Mouse (Mus musculus) adrenal gland, adult 2 months (tissue): ENCODE measurements at regions not wholly inside any gene's neighbourhood (a gene's known extent, or its start where the extent isn't known, plus 50 kb on each side); places are given as distances from the start of the nearest gene placed in this dataset.

Source experiments
- DNase-seq: peaks from one replicate; pipeline ENCODE4 v3.0.0; 2021

GRCm38 (mm10) chr11:56165759-56166158 lies 124.9 kb upstream of the Nmur2 start:
- no peak for DNase-seq

DNA sequence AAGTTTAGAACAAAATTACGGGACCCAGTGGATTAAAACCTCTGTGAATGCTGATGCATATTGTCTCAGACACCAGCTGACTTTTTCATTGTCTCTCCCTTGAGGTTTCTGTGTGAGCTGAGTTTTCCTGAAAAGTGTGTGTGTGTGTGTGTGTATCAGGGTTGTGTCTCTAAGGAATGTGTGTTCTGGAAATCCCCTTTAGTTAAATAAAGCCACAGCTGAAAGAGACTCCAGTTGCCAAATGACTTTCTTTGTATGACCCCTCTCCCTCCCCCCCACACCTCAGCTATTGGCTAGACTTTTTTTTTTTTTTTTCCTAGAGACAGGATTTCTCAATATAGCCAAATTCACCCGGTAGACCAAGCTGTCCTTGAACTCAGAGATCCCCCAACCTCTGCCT lies 119.5 kb upstream of the Nmur2 start:
- no peak for DNase-seq

DNA sequence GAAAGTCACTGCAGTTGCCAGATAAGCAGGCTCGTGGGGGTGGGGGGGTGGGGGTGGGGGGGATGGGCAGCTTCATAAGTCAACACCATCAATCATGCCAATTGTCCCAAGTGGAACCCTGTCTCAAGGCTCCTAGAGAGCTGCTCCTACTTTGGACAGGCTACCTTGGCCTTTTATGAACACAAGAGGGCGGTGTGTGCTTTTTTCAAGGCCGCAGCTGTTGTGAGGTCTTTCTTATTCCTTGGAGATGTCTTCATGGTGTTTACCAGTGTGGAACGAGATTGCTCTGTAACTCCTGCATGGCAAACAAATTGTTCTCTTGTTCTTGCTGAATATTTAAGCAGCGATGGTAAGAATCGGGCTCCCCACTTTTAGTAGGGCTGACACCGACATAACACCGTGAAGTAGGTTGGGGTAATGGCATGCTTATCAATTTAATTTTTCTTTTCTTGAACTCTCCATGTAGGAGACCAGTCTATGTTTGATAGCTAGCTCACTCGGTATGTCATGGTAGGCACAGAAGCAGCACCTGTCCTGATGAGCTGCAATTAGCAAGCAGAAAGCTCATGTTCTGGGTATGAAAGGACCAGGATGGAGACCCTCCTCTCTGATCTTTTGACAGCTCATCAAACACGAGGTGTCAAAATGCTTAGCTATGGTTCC lies 118.7 kb upstream of the Nmur2 start:
- DNase-seq = peak; percentile 19

DNA sequence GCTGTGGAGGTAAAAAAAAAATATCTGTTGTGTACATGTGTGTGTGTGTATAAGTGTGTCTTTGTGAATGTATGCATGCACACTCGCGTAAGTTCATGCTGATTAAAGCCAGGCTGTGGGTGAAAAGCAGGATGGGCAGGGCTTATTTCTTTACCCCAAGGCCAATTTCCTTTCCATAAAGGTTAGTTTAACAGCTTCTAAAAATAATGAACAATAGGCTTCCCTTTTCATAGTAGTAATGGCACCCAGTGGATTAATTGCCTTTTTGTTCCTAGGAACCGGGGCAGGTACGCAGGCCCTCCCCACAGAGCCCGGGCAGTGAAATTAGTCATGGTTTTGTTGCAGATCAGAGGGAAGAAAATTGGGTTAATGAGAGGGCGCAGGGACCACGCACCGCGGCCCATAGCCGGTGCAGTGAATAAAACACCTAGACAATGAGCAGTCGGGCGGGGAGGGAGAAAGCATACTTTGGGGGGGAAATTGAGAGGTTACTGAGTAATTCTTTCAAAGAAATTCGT lies 110.1 kb upstream of the Nmur2 start:
- no peak for DNase-seq

- no peak for DNase-seq
Measured at GRCm38 (mm10) chr11:56149752-56150151, 108.9 kb upstream of the Nmur2 start.

GRCm38 (mm10) chr11:56148956-56149355 lies 108.1 kb upstream of the Nmur2 start:
- DNase-seq = no peak

DNA sequence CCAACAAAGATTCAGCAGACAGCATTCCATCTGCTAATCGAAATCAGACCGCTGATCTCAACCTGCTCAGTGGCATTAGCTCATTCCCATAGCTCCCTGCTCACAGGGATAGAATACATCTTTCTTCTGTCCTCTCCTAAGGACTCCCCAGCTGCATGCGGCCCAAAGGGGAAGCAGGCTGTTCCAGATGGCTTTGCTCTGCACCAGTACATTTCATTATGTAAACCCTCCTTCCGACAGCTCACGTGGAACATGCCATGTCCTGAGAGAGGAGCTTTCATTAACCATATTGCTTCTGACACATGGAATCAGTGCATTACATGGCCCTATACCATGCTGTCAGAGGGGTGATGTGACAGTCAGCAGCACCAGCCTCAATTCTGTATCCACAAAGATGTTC lies 105.9 kb upstream of the Nmur2 start:
- DNase-seq = no peak

DNA sequence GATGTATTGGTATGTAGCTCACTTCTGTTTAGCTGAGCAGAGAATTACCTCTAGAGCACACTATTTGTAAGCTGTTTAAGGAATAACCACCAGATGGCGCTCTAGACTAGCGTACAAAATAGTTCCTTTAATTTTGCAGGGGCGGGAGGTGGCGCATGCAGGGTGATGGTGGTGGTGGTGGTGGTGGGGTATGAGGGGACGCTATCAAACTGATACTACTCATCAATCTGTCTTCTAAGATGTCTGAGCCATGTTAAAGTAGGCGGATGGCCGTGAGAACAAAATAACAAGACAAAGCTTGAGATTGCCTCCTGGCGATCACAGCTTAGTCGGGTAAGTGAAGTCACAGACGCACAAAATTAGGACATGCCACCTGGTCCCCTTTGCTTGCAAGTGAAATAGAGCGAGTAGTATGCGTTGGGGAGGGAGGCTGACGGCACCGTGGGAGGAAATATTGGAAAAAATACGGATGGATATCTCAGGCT lies 90.6 kb upstream of the Nmur2 start:
- DNase-seq = peak; percentile 13

- DNase-seq = peak; percentile 3
Measured at GRCm38 (mm10) chr11:56116553-56117232, 75.9 kb upstream of the Nmur2 start.

- peak; percentile 71 for DNase-seq
Measured at GRCm38 (mm10) chr11:56107929-56108328, 67.1 kb upstream of the Nmur2 start.

- peak; percentile 31 for DNase-seq
Measured at GRCm38 (mm10) chr11:56105632-56106031, 64.8 kb upstream of the Nmur2 start.

DNA sequence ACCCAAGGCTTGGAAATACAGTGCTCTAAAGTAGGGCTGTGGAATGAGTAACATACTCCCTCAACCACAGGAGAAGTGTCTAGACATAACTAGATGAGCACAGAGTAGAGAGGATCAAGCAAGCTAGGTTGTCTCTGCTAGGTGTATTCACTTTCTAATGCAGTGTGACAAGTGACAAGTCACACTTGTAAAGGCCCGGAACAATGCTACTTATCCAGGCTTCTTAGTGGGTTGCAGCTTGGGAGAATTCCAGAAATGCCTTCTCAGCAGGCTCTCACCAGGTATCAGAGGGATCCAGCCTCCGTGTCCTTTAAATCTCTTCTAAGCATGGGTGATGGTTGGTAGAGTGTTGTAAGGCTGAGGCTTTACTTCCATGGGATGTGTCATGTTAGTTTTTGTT lies 52.1 kb upstream of the Nmur2 start:
- no peak for DNase-seq
